Mouse (Mus musculus) bone marrow, adult 2 months (tissue): ENCODE measurements around the gene Adgrb3.

Experiments used
- CTCF ChIP-seq: fragments of 200-500 bp; IDR thresholded peaks from 2 replicates; pipeline ENCODE4 v1.5.1; 2011; ENCODE audit warnings: low read length, control low read depth; ENCODE audit not compliant: control insufficient read depth, insufficient read depth
- POLR2A ChIP-seq: fragments of 200-500 bp; IDR thresholded peaks from 2 replicates; pipeline ENCODE4 v1.6.1; 2011; ENCODE audit warnings: low read depth, mild to moderate bottlenecking, control low read depth, low read length, borderline replicate concordance; ENCODE audit not compliant: control insufficient read depth

DNA sequence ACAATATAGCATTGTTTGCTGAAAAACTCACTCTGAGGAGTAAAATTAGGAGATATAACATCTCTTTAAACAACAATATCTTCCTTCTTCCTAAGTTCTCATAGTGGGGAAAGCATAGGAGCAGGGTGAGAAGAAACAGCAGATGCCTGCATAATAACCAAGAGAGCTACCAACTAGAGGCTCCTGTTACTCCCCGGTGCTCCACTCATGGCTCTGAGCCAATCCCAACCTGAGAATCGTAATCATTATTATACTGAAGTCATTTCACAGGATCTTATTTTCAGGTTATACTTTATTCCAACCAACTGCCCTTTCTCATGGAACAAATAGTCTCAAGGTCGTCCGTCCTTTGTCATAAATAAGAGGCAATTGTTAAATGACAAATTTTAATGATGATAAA, 75.0 kb downstream of the Adgrb3 start:
- no peak for TF ChIP-seq CTCF
- TF ChIP-seq POLR2A: no peak
